Mouse (Mus musculus) liver, embryonic 12.5 days (tissue): Measurements from ENCODE around the gene Rhot1. TPM values are rescaled to one million over a fixed set of nuclear protein-coding genes. Genes with fewer than 3 reads are reported as not detected.

Experiments
- ATAC-seq: fragments of 200-750 bp; cut with Nextera tagmentation; 2 replicates; pipeline ENCODE4 v1.8.0; 2017; ENCODE audit warnings: moderate number of reproducible peaks, mild to moderate bottlenecking, moderate library complexity
- H3K27ac ChIP-seq: fragments of 300-500 bp; sonication (generic); 2 replicates; pipeline ENCODE4 v1.5.1; 2016; ENCODE audit warnings: mild to moderate bottlenecking
- H3K27me3 ChIP-seq: fragments of 300-500 bp; sonication (generic); replicated peaks from 2 replicates; pipeline ENCODE4 v1.6.1; 2016; ENCODE audit warnings: mild to moderate bottlenecking, moderate library complexity
- H3K36me3 ChIP-seq: fragments of 300-500 bp; sonication (generic); 2 replicates; pipeline ENCODE4 v1.6.1; 2016; ENCODE audit warnings: mild to moderate bottlenecking, moderate library complexity
- H3K4me1 ChIP-seq: fragments of 300-500 bp; sonication (generic); 2 replicates; pipeline ENCODE4 v1.6.1; 2016
- H3K4me2 ChIP-seq: fragments of 300-500 bp; sonication (generic); 2 replicates; pipeline ENCODE4 v1.6.1; 2016; ENCODE audit warnings: mild to moderate bottlenecking, moderate library complexity
- H3K4me3 ChIP-seq: fragments of 300-500 bp; sonication (generic); 2 replicates; pipeline ENCODE4 v1.5.1; 2016; ENCODE audit warnings: mild to moderate bottlenecking, moderate library complexity
- H3K9ac ChIP-seq: fragments of 300-500 bp; sonication (generic); 2 replicates; pipeline ENCODE4 v1.6.1; 2016; ENCODE audit warnings: mild to moderate bottlenecking, moderate library complexity
- H3K9me3 ChIP-seq: fragments of 300-500 bp; sonication (generic); replicated peaks from 2 replicates; pipeline ENCODE4 v1.6.1; 2016; ENCODE audit warnings: mild to moderate bottlenecking, moderate library complexity
- WGBS: fragments of 180-500 bp; shearing (Covaris S2); methylation state at CpG from one replicate; pipeline ENCODE4 v1.1.7; 2016; ENCODE audit not compliant: insufficient replicate concordance; 5-methylcytosine and 5-hydroxymethylcytosine counted together
- polyA plus RNA-seq: library from polyadenylated mRNA; unstranded; fragments of >200 nt; fragmentation: Nextera tagmentation; extraction: Ambion mirVana; gene quantifications from 2 replicates; pipeline ENCODE4 v1.2.1, GENCODE M21; 2016

Gene Rhot1
- polyA plus RNA-seq, 1 experiment from 2014 or later: 36.7 TPM

- Histone ChIP-seq H3K36me3 (peaks cover 92% of the 10 kb centered on the region), H3K27me3 (no peaks in the 10 kb centered on the region)
- ATAC-seq: no peak
Observed at GRCm38 (mm10) chr11:80247026-80247425, 38.2 kb downstream of the Rhot1 start.

DNA sequence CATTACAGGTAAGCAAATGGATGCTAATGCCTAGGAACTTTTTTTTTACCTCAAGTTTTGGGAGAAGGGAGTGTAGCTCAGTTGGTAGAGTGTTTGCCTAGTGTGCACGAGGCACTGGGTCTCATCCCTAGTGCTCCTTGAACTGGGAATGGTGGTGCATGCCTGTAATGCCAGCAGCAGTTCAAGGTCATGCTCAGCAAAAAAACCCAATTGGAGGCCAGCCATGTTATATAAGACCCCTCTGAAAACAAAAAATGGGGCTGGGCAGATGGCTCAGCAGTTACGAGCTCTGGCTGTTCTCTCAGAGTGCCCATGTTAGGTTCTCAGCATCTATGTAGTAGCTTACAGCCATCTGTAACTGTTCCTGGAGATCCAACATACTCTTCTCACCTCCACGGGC, 39.7 kb downstream of the Rhot1 start:
- Histone ChIP-seq H3K4me2 (no peak overlapping the region), H3K36me3 (peaks cover 84% of the 10 kb centered on the region), H3K27me3 (no peaks in the 10 kb centered on the region), H3K9ac (no peak overlapping the region), H3K4me1 (no peaks in the 10 kb centered on the region), H3K4me3 (no peak overlapping the region), H3K9me3 (no peaks in the 10 kb centered on the region), H3K27ac (no peak overlapping the region)
- no peak for ATAC-seq
- WGBS: 77% methylated on average over 3 of the region's 3 CpGs

More at GRCm38 (mm10) chr11:80247026-80247425, 38.2 kb downstream of the Rhot1 start:
- no peaks in the 10 kb centered on the region for H3K9me3 ChIP-seq
- no peak overlapping the region for H3K4me2 ChIP-seq
- H3K4me3 ChIP-seq: no peak overlapping the region
- H3K4me1 ChIP-seq: no peaks in the 10 kb centered on the region
- H3K9ac ChIP-seq: no peak overlapping the region
- H3K27ac ChIP-seq: no peak overlapping the region

DNA sequence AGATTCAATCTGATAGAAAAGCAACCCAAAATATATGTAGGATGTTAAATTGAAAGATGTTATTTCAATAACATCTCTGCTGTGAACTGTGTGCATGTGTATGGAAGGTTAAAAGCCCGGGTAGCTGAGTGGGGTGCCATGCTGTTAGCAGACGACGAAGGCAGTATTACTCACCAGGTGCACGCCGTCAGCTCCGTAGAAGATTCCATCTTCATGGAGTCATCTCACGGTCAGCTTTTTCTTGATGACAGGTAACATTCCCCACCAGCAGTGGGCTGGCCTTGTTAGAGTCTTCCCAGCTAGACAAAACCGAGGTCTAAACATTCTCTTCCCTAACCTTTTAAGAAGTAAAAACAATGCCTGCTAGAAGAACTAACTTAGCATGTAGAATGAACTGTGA, 55.3 kb downstream of the Rhot1 start:
- H3K9ac ChIP-seq: no peak overlapping the region
- no peak overlapping the region for H3K4me3 ChIP-seq
- no peak overlapping the region for H3K27ac ChIP-seq
- 85% methylated on average over 8 of the region's 8 CpGs for WGBS
- no peak overlapping the region for H3K4me2 ChIP-seq
- H3K9me3 ChIP-seq: no peaks in the 10 kb centered on the region
- H3K36me3 ChIP-seq: peaks cover 72% of the 10 kb centered on the region
- no peaks in the 10 kb centered on the region for H3K27me3 ChIP-seq
- no peaks in the 10 kb centered on the region for H3K4me1 ChIP-seq
- no peak for ATAC-seq

DNA sequence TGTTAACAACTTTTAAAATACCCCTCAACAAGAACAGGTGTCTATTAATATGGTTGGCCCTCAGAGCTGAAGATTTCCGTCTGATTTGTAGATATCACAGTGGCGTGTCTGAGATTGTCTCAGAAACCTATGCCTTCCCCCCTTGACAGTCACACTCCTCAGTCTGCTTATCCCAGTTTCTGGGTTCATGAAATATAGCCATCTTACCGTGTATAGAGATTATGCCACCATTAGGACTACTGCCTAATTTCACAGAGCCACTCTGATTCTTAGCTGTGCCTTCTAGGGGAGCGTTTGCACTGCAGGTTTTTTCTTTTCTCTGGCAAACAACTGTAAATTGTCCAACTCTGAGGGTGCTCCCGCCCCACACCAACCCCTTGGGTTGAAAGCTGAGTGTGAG, 62.3 kb downstream of the Rhot1 start:
- WGBS: 58% methylated on average over 5 of the region's 5 CpGs
- Histone ChIP-seq H3K4me1 (no peaks in the 10 kb centered on the region), H3K27ac (no peak overlapping the region), H3K27me3 (no peaks in the 10 kb centered on the region), H3K9me3 (0 out of 2 replicates have a peak, but pooled peaks cover 7% of the 10 kb centered on the region), H3K4me2 (no peak overlapping the region), H3K4me3 (no peak overlapping the region), H3K36me3 (peaks cover 13% of the 10 kb centered on the region), H3K9ac (no peak overlapping the region)
- ATAC-seq: no peak

DNA sequence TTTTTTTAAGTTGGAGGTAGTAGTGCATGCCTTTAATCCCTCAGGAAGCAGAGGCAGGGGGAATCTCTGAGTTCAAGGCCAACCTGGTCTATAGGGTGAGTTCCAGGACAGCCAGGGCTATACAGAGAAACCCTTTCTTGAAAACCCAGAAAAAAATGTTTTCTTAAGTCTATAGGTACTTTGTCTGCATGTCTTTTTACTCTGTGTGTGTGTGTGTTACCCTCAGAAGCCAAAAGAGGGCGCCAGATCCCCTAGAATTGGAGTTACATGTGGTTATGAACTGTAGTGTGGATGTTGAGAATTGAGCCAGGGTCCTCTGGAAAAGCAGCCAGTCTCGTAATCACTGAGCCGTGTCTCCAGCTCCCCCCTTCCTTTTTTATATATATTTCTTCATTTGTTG, 66.2 kb downstream of the Rhot1 start:
- Histone ChIP-seq H3K27ac (no peak overlapping the region), H3K4me2 (no peak overlapping the region), H3K36me3 (no peaks in the 10 kb centered on the region), H3K4me1 (no peaks in the 10 kb centered on the region), H3K27me3 (no peaks in the 10 kb centered on the region), H3K4me3 (no peak overlapping the region), H3K9me3 (0 out of 2 replicates have a peak, but pooled peaks cover 7% of the 10 kb centered on the region), H3K9ac (no peak overlapping the region)
- ATAC-seq: no peak
- WGBS: 43% methylated on average over 3 of the region's 3 CpGs

- no peak for ATAC-seq
- WGBS: 54% methylated on average over 2 of the region's 2 CpGs
- Histone ChIP-seq H3K9ac (no peak overlapping the region), H3K4me2 (no peak overlapping the region), H3K36me3 (no peaks in the 10 kb centered on the region), H3K27ac (no peak overlapping the region), H3K4me3 (no peak overlapping the region), H3K4me1 (no peaks in the 10 kb centered on the region), H3K27me3 (no peaks in the 10 kb centered on the region), H3K9me3 (0 out of 2 replicates have a peak, but pooled peaks cover 7% of the 10 kb centered on the region)
Observed at GRCm38 (mm10) chr11:80278054-80278453, 69.2 kb downstream of the Rhot1 start.

DNA sequence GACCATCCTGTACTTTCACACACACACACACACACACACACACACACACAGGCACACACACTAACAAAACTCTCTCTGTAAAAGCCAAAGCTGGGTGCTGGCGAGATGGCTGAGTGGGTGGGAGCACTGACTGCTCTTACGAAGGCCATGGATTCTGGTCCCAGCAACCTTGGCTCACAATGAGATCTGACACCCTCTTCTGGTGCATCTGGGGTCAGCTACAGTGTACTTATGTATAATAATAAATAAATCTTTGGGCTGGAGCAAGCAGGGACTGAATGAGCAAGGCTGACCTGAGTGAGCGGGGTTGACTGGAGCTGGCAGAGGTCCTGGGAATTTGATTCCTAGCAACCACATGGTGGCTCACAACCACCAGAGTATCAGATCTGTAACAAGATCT, 75.0 kb downstream of the Rhot1 start:
- ATAC-seq: no peak
- Histone ChIP-seq H3K9ac (no peak overlapping the region), H3K27me3 (peaks cover 9% of the 10 kb centered on the region), H3K4me1 (no peaks in the 10 kb centered on the region), H3K27ac (no peak overlapping the region), H3K4me2 (no peak overlapping the region), H3K4me3 (no peak overlapping the region), H3K9me3 (no peaks in the 10 kb centered on the region), H3K36me3 (no peaks in the 10 kb centered on the region)
- WGBS: 65% methylated on average over 3 of the region's 3 CpGs

DNA sequence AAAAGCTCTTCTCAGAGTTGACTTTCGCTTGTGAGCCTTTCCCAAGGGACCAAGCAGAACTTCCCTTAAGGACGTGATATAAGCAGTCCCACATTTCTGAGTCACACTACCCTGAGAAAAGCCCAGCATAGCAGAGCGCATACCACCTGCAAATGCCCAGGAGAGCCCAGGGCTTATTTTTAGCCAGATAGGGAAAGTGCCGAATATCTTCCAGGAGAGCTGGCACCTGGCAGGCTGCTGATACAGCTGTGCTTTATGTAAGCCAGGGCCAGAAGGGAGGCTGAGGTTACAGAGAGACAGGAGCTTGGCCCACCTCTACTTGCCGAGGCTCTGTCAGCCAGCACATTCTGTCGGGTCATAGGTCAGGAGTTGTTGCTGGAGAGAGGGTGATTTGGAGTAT, 75.8 kb downstream of the Rhot1 start:
- Histone ChIP-seq H3K4me1 (peaks cover under 1% of the 10 kb centered on the region; the same call in 1 of the 2 replicates), H3K4me2 (no peak overlapping the region), H3K27me3 (peaks cover 17% of the 10 kb centered on the region), H3K9ac (no peak overlapping the region), H3K4me3 (no peak overlapping the region), H3K36me3 (no peaks in the 10 kb centered on the region), H3K27ac (no peak overlapping the region), H3K9me3 (no peaks in the 10 kb centered on the region)
- no peak for ATAC-seq
- 47% methylated on average over 6 of the region's 6 CpGs for WGBS

DNA sequence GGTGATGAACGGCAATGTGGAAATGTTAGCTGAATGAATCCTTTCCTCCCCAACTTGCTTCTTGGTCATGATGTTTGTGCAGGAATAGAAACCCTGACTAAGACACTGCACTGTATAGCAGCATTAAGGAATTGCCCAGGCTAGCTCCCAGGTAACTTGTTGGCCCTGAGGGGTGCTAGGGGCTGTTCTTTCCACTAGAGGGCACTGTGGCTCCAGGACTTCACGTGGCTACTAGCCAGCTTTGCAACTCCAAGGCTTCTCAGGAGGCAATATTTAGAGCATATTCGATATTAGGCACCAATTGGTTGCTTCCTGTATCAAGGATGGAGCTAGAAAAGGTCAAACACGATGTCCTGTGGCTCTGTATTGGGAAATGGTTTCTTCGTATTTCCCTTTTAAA, 78.3 kb downstream of the Rhot1 start:
- H3K27me3 ChIP-seq: peaks cover 31% of the 10 kb centered on the region
- H3K4me2 ChIP-seq: no peak overlapping the region
- peaks cover 9% of the 10 kb centered on the region; the same call in 1 of the 2 replicates for H3K4me1 ChIP-seq
- H3K9me3 ChIP-seq: peaks cover 6% of the 10 kb centered on the region; the same call in 1 of the 2 replicates
- no peak overlapping the region for H3K9ac ChIP-seq
- no peak overlapping the region for H3K27ac ChIP-seq
- H3K36me3 ChIP-seq: no peaks in the 10 kb centered on the region
- ATAC-seq: no peak
- no peak overlapping the region for H3K4me3 ChIP-seq
- 15% methylated on average over 5 of the region's 5 CpGs for WGBS

DNA sequence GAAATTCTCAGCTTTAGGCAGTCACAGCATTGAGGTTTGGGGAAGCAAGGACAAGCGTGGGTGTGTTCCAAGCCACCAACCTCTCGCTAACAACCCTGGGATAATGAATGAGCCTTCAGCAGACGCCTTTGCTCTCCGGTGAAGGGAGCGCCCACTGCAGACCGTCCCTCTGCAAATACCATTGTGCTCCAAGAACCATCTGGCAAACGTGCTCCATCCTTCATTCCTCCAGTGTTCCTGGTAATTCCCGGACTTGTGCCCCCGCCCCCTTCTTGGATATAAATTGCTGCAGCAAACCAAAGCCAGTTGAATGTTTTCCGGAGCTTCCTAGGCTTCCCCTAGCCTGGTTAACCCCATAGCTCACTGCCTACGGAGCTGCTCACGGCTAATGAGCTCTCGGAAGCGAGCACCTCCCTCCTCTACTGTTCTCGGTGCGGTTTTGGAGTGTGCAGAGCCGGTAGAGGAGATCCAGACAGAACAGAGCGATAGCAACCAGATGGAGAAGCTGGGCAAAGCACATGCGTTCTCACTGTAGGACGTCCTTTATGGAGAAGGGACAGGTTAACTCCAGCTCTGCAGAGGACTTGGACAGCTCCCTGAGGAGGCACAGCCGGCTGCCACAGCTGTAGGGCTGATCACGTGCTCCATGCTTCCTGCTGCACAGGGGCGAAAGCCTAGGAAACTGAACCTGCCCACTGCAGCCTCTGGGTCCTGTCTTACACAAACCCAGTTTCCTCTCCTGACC, 81.1 kb downstream of the Rhot1 start:
- Histone ChIP-seq H3K27ac (no peak overlapping the region), H3K4me1 (peaks cover 9% of the 10 kb centered on the region; the same call in 1 of the 2 replicates), H3K9ac (no peak overlapping the region), H3K4me2 (peak overlapping the region; percentile 39), H3K9me3 (peaks cover 6% of the 10 kb centered on the region; the same call in 1 of the 2 replicates), H3K36me3 (no peaks in the 10 kb centered on the region), H3K27me3 (peaks cover 50% of the 10 kb centered on the region), H3K4me3 (no peak overlapping the region)
- 3% methylated on average over 23 of the region's 23 CpGs for WGBS
- no peak for ATAC-seq

GRCm38 (mm10) chr11:80291004-80291403, 82.2 kb downstream of the Rhot1 start:
- Histone ChIP-seq H3K4me1 (peaks cover 9% of the 10 kb centered on the region; the same call in 1 of the 2 replicates), H3K4me2 (no peak overlapping the region), H3K9me3 (peaks cover 6% of the 10 kb centered on the region; the same call in 1 of the 2 replicates), H3K36me3 (no peaks in the 10 kb centered on the region), H3K27ac (no peak overlapping the region), H3K27me3 (peaks cover 61% of the 10 kb centered on the region), H3K4me3 (no peak overlapping the region), H3K9ac (no peak overlapping the region)
- no peak for ATAC-seq
- WGBS: 49% methylated on average over 2 of the region's 2 CpGs

- Histone ChIP-seq H3K9me3 (peaks cover 6% of the 10 kb centered on the region; the same call in 1 of the 2 replicates), H3K27ac (no peak overlapping the region), H3K36me3 (no peaks in the 10 kb centered on the region), H3K27me3 (peaks cover 75% of the 10 kb centered on the region), H3K9ac (no peak overlapping the region), H3K4me3 (no peak overlapping the region), H3K4me2 (no peak overlapping the region), H3K4me1 (peaks cover 9% of the 10 kb centered on the region; the same call in 1 of the 2 replicates)
- ATAC-seq: no peak
- 64% methylated on average over 7 of the region's 7 CpGs for WGBS
Observed at GRCm38 (mm10) chr11:80292463-80292862, 83.6 kb downstream of the Rhot1 start.
